Mouse (Mus musculus): ENCODE results near the gene Ssh2. TPM values are rescaled to one million over a fixed set of nuclear protein-coding genes. Genes with fewer than 3 reads are reported as not detected.
A peak's percentile ranks its signal among the peaks of the same experiment; 100 is the strongest.

Gene Ssh2
- polyA plus RNA-seq, 1 experiment from 2014 or later = 13.4 TPM

- H3K27ac ChIP-seq (replicated peaks) = no peak overlapping the region
- peak overlapping the region; percentile 53 for H3K4me3 ChIP-seq
- peaks cover 9% of the 10 kb centered on the region for H3K36me3 ChIP-seq
- peaks cover 14% of the 10 kb centered on the region for H3K4me1 ChIP-seq (replicated peaks)
- peaks cover 77% of the 10 kb centered on the region for H3K27me3 ChIP-seq
- ATAC-seq (ENCODE audit: low read depth) = 0 out of 2 replicates have a peak, but pooled peaks have one; percentile 9
- H3K9me3 ChIP-seq = no peaks in the 10 kb centered on the region
- WGBS = 3% methylated on average over 6 of the region's 6 CpGs
- H3K4me2 ChIP-seq = peak overlapping the region; percentile 99
- peak overlapping the region; percentile 69 for H3K9ac ChIP-seq
These were observed 245.8 kb downstream of the Ssh2 start for GRCm38 (mm10) chr11:77461856-77462255.

GRCm38 (mm10) chr11:77462283-77463100 is 246.4 kb downstream of the Ssh2 start, which contains the start of gene Coro6:
Coro6 (plus strand) TSS chr11:77462411.
- Histone ChIP-seq H3K9ac (peak within 1 kb of the TSS; percentile 69), H3K9me3 (no peaks in the 10 kb centered on the region), H3K27me3 (peaks cover 83% of the 10 kb centered on the region), H3K4me1 (replicated peaks) (peaks cover 16% of the 10 kb centered on the region), H3K4me3 (peak within 1 kb of the TSS; percentile 53), H3K27ac (replicated peaks) (no peak within 1 kb of the TSS), H3K4me2 (peak within 1 kb of the TSS; percentile 99), H3K36me3 (peaks cover 9% of the 10 kb centered on the region)
- peak; percentile 60; the same call in 1 of the 2 replicates for ATAC-seq (ENCODE audit: low read depth)
- 1% methylated on average over 68 of the region's 73 CpGs for WGBS

- peaks cover 89% of the 10 kb centered on the region for H3K27me3 ChIP-seq
- WGBS = 49% methylated on average over 8 of the region's 8 CpGs
- ATAC-seq (ENCODE audit: low read depth) = no peak
- H3K9me3 ChIP-seq = no peaks in the 10 kb centered on the region
- H3K4me3 ChIP-seq = 0 out of 2 replicates have a peak overlapping the region, but pooled peaks have one; percentile 53
- peaks cover 21% of the 10 kb centered on the region for H3K4me1 ChIP-seq (replicated peaks)
- H3K27ac ChIP-seq (replicated peaks) = no peak overlapping the region
- H3K36me3 ChIP-seq = 0 out of 2 replicates have a peak, but pooled peaks cover 3% of the 10 kb centered on the region
- no peak overlapping the region for H3K9ac ChIP-seq
- H3K4me2 ChIP-seq = peak overlapping the region; percentile 99
These were observed 247.0 kb downstream of the Ssh2 start for GRCm38 (mm10) chr11:77463101-77463445.

DNA sequence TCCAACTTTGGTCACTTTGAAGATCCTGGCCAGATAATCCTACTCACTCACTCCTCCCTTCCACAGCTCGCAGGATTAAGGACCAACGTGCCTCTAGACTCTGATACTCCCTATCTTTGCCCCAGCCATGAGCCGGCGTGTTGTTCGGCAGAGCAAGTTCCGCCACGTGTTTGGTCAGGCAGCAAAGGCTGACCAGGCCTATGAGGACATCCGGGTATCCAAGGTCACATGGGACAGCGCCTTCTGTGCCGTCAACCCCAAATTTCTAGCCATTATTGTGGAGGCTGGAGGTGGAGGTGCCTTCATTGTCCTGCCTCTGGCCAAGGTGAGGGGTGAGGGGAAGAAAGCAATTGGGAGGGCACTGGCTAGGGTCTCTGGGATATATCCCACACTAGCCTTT is 247.7 kb downstream of the Ssh2 start:
- ATAC-seq (ENCODE audit: low read depth) = no peak
- peaks cover 23% of the 10 kb centered on the region for H3K4me1 ChIP-seq (replicated peaks)
- no peak overlapping the region for H3K4me2 ChIP-seq
- H3K9ac ChIP-seq = no peak overlapping the region
- H3K27ac ChIP-seq (replicated peaks) = no peak overlapping the region
- WGBS = 76% methylated on average over 10 of the region's 10 CpGs
- no peak overlapping the region for H3K4me3 ChIP-seq
- no peaks in the 10 kb centered on the region for H3K36me3 ChIP-seq
- H3K27me3 ChIP-seq = peaks cover 94% of the 10 kb centered on the region
- no peaks in the 10 kb centered on the region for H3K9me3 ChIP-seq

GRCm38 (mm10) chr11:77464684-77465083 is 248.6 kb downstream of the Ssh2 start:
- H3K27me3 ChIP-seq = peaks cover 88% of the 10 kb centered on the region
- no peak overlapping the region for H3K27ac ChIP-seq (replicated peaks)
- ATAC-seq (ENCODE audit: low read depth) = no peak
- no peaks in the 10 kb centered on the region for H3K9me3 ChIP-seq
- H3K4me2 ChIP-seq = no peak overlapping the region
- H3K36me3 ChIP-seq = no peaks in the 10 kb centered on the region
- 44% methylated on average over 4 of the region's 4 CpGs for WGBS
- peaks cover 23% of the 10 kb centered on the region for H3K4me1 ChIP-seq (replicated peaks)
- H3K9ac ChIP-seq = no peak overlapping the region
- no peak overlapping the region for H3K4me3 ChIP-seq

GRCm38 (mm10) chr11:77465111-77465510 is 249.0 kb downstream of the Ssh2 start:
- H3K27me3 ChIP-seq = peaks cover 85% of the 10 kb centered on the region
- no peak overlapping the region for H3K4me3 ChIP-seq
- H3K4me1 ChIP-seq (replicated peaks) = peaks cover 23% of the 10 kb centered on the region
- 43% methylated on average over 3 of the region's 3 CpGs for WGBS
- no peaks in the 10 kb centered on the region for H3K9me3 ChIP-seq
- H3K9ac ChIP-seq = no peak overlapping the region
- H3K27ac ChIP-seq (replicated peaks) = no peak overlapping the region
- no peak overlapping the region for H3K4me2 ChIP-seq
- no peak for ATAC-seq (ENCODE audit: low read depth)
- H3K36me3 ChIP-seq = 0 out of 2 replicates have a peak, but pooled peaks cover 1% of the 10 kb centered on the region

DNA sequence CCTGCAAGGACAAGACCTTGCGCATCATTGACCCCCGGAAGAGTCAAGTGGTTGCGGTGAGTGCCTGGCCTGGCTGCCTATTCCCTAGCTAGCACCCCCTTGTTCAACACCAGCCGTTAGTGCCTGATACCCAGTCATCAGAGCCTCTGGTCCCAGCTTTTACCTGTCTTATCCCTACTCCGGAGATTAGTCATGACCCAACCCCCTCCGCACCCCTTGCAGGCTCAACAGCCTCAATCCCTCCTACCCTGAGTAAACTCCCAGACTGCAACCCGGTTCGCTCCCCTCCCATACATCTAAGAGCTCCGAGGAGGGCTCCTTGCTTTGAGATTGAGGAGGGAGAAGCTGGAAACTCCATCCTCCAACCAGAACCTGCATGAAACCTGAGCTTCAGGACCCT is 250.5 kb downstream of the Ssh2 start:
- Histone ChIP-seq H3K9me3 (no peaks in the 10 kb centered on the region), H3K4me2 (no peak overlapping the region), H3K27me3 (peaks cover 71% of the 10 kb centered on the region), H3K36me3 (peaks cover 16% of the 10 kb centered on the region), H3K4me3 (no peak overlapping the region), H3K27ac (replicated peaks) (no peak overlapping the region), H3K4me1 (replicated peaks) (peaks cover 23% of the 10 kb centered on the region), H3K9ac (no peak overlapping the region)
- no peak for ATAC-seq (ENCODE audit: low read depth)
- WGBS = 34% methylated on average over 9 of the region's 9 CpGs

GRCm38 (mm10) chr11:77467157-77467556 is 251.1 kb downstream of the Ssh2 start:
- no peak overlapping the region for H3K4me2 ChIP-seq
- no peaks in the 10 kb centered on the region for H3K9me3 ChIP-seq
- H3K4me3 ChIP-seq = no peak overlapping the region
- peaks cover 18% of the 10 kb centered on the region for H3K4me1 ChIP-seq (replicated peaks)
- no peak overlapping the region for H3K27ac ChIP-seq (replicated peaks)
- 2% methylated on average over 25 of the region's 25 CpGs for WGBS
- H3K9ac ChIP-seq = no peak overlapping the region
- H3K27me3 ChIP-seq = peaks cover 64% of the 10 kb centered on the region
- peaks cover 22% of the 10 kb centered on the region for H3K36me3 ChIP-seq
- no peak for ATAC-seq (ENCODE audit: low read depth)

GRCm38 (mm10) chr11:77467784-77468183 is 251.7 kb downstream of the Ssh2 start:
- no peak for ATAC-seq (ENCODE audit: low read depth)
- Histone ChIP-seq H3K4me1 (replicated peaks) (peaks cover 12% of the 10 kb centered on the region), H3K9ac (no peak overlapping the region), H3K27ac (replicated peaks) (no peak overlapping the region), H3K27me3 (peaks cover 58% of the 10 kb centered on the region), H3K4me2 (0 out of 2 replicates have a peak overlapping the region, but pooled peaks have one; percentile 7), H3K36me3 (peaks cover 28% of the 10 kb centered on the region), H3K4me3 (no peak overlapping the region), H3K9me3 (no peaks in the 10 kb centered on the region)
- 11% methylated on average over 18 of the region's 20 CpGs for WGBS

- ATAC-seq (ENCODE audit: low read depth) = no peak
- peaks cover 10% of the 10 kb centered on the region; the same call in 1 of the 2 replicates for H3K4me1 ChIP-seq (replicated peaks)
- no peaks in the 10 kb centered on the region for H3K9me3 ChIP-seq
- H3K4me3 ChIP-seq = no peak overlapping the region
- no peak overlapping the region for H3K4me2 ChIP-seq
- WGBS = 79% methylated on average over 9 of the region's 9 CpGs
- peaks cover 34% of the 10 kb centered on the region for H3K36me3 ChIP-seq
- no peak overlapping the region for H3K9ac ChIP-seq
- H3K27ac ChIP-seq (replicated peaks) = no peak overlapping the region
- H3K27me3 ChIP-seq = peaks cover 52% of the 10 kb centered on the region
These were observed 252.3 kb downstream of the Ssh2 start for GRCm38 (mm10) chr11:77468397-77468796.

DNA sequence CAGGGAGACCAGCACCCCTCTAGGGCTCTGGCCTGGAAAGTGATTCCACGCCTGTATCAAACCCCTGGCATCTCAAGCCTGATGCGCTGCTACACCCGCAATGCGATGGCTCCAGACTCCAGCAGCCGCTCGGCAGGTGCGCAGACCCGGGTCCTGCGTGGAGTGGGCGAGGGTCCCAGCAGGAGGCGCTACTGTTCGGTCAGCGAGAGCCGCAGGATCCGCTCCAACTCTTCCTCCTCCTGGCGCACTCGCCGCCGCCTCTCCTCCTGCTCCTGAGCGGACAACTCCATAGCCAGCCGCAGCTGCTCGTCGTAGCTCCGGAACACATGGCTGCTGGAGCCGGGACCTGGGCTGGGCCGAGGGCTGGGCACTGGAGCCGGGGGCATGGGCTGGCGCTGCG is 255.3 kb downstream of the Ssh2 start:
- peaks cover 58% of the 10 kb centered on the region for H3K36me3 ChIP-seq
- H3K4me2 ChIP-seq = no peak overlapping the region
- ATAC-seq (ENCODE audit: low read depth) = no peak
- no peak overlapping the region for H3K27ac ChIP-seq (replicated peaks)
- no peaks in the 10 kb centered on the region for H3K9me3 ChIP-seq
- no peak overlapping the region for H3K9ac ChIP-seq
- H3K4me3 ChIP-seq = no peak overlapping the region
- 64% methylated on average over 29 of the region's 29 CpGs for WGBS
- H3K27me3 ChIP-seq = peaks cover 22% of the 10 kb centered on the region
- 0 out of 2 replicates have a peak, but pooled peaks cover 10% of the 10 kb centered on the region for H3K4me1 ChIP-seq (replicated peaks)

DNA sequence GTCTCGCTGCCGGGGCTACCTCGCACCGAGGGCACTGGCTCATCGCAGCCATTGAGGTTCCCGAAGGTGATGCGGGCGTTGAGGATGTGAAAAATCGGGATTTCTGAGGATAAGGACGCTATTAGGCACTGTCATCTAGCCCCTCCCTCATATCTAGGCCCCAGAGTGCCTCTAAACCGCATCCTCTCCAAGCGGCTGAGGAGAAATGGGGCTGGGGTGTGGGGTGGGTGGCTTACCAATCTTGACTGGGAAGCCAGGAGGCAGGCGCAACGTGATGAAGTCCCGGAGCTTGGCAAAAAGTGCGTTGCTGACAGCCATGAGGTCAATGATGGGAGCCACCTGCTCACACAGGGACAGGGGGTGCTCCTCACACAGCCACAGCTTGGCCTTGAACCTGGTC is 256.7 kb downstream of the Ssh2 start:
- H3K4me1 ChIP-seq (replicated peaks) = 0 out of 2 replicates have a peak, but pooled peaks cover 5% of the 10 kb centered on the region
- H3K4me2 ChIP-seq = no peak overlapping the region
- H3K9ac ChIP-seq = no peak overlapping the region
- no peak overlapping the region for H3K27ac ChIP-seq (replicated peaks)
- H3K4me3 ChIP-seq = no peak overlapping the region
- peaks cover 68% of the 10 kb centered on the region for H3K36me3 ChIP-seq
- WGBS = 91% methylated on average over 16 of the region's 16 CpGs
- ATAC-seq (ENCODE audit: low read depth) = no peak
- no peaks in the 10 kb centered on the region for H3K9me3 ChIP-seq
- peaks cover 8% of the 10 kb centered on the region for H3K27me3 ChIP-seq
